Mouse (Mus musculus): ENCODE measurements at regions not wholly inside any gene's neighbourhood (a gene's known extent, or its start where the extent isn't known, plus 50 kb on each side); places are given as distances from the start of the nearest gene placed in this dataset.

- Histone ChIP-seq H3K4me1 (ENCODE audit: control insufficient read depth, insufficient read depth, low read length) (no peaks in the 10 kb centered on the region), H3K4me3 (ENCODE audit: insufficient read depth, low read depth, low read length) (no peak overlapping the region), H3K27ac (ENCODE audit: insufficient read depth, low read depth, low read length) (no peak overlapping the region)
- 91% methylated on average over 11 of the region's 11 CpGs for WGBS
- TF ChIP-seq CTCF (IDR thresholded peaks at IDR 0.05; ENCODE audit: insufficient read depth, low read depth, low read length), result no peak
- TF ChIP-seq POLR2A (IDR thresholded peaks at IDR 0.05; ENCODE audit: insufficient read depth, low read depth, low read length), result no peak
Observed at GRCm38 (mm10) chr13:107340802-107341364, 319.0 kb upstream of the Kif2a start.

DNA sequence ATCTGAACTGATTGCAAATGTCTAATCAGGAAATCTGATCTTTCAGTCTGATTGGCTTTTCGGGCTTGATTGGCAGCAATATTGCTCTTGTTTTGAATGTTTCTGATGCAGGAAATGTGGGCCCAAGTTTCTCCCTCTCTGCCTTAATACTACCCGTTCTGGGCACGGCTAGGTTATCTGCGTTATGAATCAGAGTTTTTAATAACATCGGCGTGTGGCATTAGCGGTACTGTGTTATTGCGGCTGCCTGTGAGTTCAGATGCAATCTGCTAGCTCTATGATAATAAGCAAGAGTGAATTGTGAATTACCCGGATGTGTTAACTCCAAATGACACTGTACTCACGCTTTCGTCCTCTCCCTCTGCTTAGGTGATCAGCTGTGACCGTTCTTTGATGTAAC lies 316.2 kb upstream of the Kif2a start:
- Histone ChIP-seq H3K4me3 (ENCODE audit: insufficient read depth, low read depth, low read length) (no peak overlapping the region), H3K4me1 (ENCODE audit: control insufficient read depth, insufficient read depth, low read length) (no peaks in the 10 kb centered on the region), H3K27ac (ENCODE audit: insufficient read depth, low read depth, low read length) (no peak overlapping the region)
- TF ChIP-seq POLR2A (IDR thresholded peaks at IDR 0.05; ENCODE audit: insufficient read depth, low read depth, low read length) (no peak), CTCF (IDR thresholded peaks at IDR 0.05; ENCODE audit: insufficient read depth, low read depth, low read length) (no peak)
- WGBS, result 81% methylated on average over 12 of the region's 12 CpGs

DNA sequence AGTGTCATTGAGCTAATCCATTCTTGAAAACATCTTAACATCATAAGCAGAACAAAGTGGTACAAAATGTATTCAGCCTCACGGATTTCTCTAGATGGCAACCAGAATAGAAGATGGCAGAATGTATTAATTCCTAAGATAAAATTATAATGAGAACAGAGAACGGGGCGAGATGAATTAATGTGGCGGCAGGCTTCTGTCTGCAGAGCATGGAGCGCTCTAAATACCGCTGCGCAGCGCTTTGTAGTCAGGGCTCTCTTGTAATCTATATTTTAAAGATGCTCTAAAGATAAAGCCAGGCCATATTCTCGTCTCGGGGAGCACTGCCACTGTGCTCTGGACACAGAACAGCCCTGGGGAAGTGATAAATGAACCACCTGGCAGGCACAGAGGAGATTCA lies 315.2 kb upstream of the Kif2a start:
- Histone ChIP-seq H3K27ac (ENCODE audit: insufficient read depth, low read depth, low read length) (no peak overlapping the region), H3K4me1 (ENCODE audit: control insufficient read depth, insufficient read depth, low read length) (no peaks in the 10 kb centered on the region), H3K4me3 (ENCODE audit: insufficient read depth, low read depth, low read length) (no peak overlapping the region)
- WGBS, result 51% methylated on average over 10 of the region's 10 CpGs
- TF ChIP-seq CTCF (IDR thresholded peaks at IDR 0.05; ENCODE audit: insufficient read depth, low read depth, low read length), result no peak
- no peak for TF ChIP-seq POLR2A (IDR thresholded peaks at IDR 0.05; ENCODE audit: insufficient read depth, low read depth, low read length)

DNA sequence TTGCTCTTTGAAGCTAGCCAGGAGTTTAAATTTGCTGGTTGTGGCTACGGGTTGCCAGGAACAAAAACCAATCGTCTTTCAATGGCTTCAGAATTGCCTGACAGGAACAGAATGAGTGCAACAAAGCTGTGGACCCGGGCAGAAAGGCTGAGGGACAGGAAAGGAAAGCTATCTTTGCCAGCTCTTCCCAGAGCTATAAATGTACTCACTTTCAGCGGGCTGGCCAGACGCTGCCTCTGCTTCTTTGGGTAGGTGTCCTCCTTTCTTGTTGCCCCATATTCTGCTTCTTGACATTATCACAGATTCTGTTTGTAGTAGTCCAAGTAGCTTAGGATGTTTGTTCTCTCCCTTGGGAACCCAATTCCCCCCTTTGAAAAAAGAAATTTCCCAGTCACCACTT lies 307.4 kb upstream of the Kif2a start:
- Histone ChIP-seq H3K4me1 (ENCODE audit: control insufficient read depth, insufficient read depth, low read length) (no peaks in the 10 kb centered on the region), H3K27ac (ENCODE audit: insufficient read depth, low read depth, low read length) (no peak overlapping the region), H3K4me3 (ENCODE audit: insufficient read depth, low read depth, low read length) (no peak overlapping the region)
- no peak for TF ChIP-seq CTCF (IDR thresholded peaks at IDR 0.05; ENCODE audit: insufficient read depth, low read depth, low read length)
- TF ChIP-seq POLR2A (IDR thresholded peaks at IDR 0.05; ENCODE audit: insufficient read depth, low read depth, low read length), result no peak
- 62% methylated on average over 5 of the region's 5 CpGs for WGBS

DNA sequence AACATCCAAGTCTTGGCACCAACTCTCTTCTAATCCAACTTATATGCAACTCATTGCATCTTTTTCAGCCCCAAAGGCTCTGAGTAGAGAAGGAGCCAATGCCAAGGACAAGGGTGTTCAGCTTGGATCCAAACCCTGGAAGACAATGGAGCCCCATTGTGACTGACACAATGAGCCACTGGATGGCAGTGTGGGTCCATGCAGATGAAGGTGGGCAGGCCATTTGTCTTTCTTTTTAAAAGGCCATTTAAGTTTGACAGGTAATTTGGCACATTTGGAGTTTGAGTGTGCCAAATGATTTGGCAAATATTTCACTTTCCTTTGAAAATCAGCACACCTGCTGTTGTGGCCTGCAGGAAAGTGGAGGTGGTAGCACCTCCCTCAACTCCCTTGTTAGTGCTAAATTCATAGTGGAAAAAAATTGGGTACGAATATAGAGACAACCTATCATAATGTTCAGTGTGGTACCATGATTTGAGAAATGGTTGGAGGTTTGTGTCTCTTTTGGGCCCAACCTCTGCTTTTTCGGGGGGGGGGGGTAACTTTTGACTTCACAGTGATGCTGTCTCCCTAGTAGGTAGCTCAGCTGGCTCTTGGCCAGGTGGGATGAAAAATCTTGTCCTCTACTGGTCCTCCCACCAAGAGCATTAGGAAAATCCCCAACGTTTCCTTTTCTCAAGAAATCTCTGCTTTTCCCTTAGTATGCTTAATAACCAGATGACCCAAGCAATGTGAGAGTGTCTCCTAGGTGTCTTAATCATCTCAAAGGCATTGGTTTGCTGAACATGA lies 304.0 kb upstream of the Kif2a start:
- H3K27ac ChIP-seq (ENCODE audit: insufficient read depth, low read depth, low read length), result no peak overlapping the region
- TF ChIP-seq POLR2A (IDR thresholded peaks at IDR 0.05; ENCODE audit: insufficient read depth, low read depth, low read length) (no peak), CTCF (IDR thresholded peaks at IDR 0.05; ENCODE audit: insufficient read depth, low read depth, low read length) (peak; percentile 34; the same call in 1 of the 2 replicates)
- WGBS, result 51% methylated on average over 3 of the region's 3 CpGs
- H3K4me1 ChIP-seq (ENCODE audit: control insufficient read depth, insufficient read depth, low read length), result no peaks in the 10 kb centered on the region
- no peak overlapping the region for H3K4me3 ChIP-seq (ENCODE audit: insufficient read depth, low read depth, low read length)

- TF ChIP-seq POLR2A (IDR thresholded peaks at IDR 0.05; ENCODE audit: insufficient read depth, low read depth, low read length) (no peak), CTCF (IDR thresholded peaks at IDR 0.05; ENCODE audit: insufficient read depth, low read depth, low read length) (no peak)
- no peak overlapping the region for H3K27ac ChIP-seq (ENCODE audit: insufficient read depth, low read depth, low read length)
- no peak overlapping the region for H3K4me3 ChIP-seq (ENCODE audit: insufficient read depth, low read depth, low read length)
- peaks cover 3% of the 10 kb centered on the region for H3K4me1 ChIP-seq (ENCODE audit: control insufficient read depth, insufficient read depth, low read length)
- 75% methylated on average over 7 of the region's 7 CpGs for WGBS
Observed at GRCm38 (mm10) chr13:107314746-107315145, 292.8 kb upstream of the Kif2a start.

GRCm38 (mm10) chr13:107308958-107309639 lies 287.2 kb upstream of the Kif2a start:
- TF ChIP-seq POLR2A (IDR thresholded peaks at IDR 0.05; ENCODE audit: insufficient read depth, low read depth, low read length) (no peak), CTCF (IDR thresholded peaks at IDR 0.05; ENCODE audit: insufficient read depth, low read depth, low read length) (no peak)
- 51% methylated on average over 6 of the region's 6 CpGs for WGBS
- Histone ChIP-seq H3K27ac (ENCODE audit: insufficient read depth, low read depth, low read length) (no peak overlapping the region), H3K4me3 (ENCODE audit: insufficient read depth, low read depth, low read length) (no peak overlapping the region), H3K4me1 (ENCODE audit: control insufficient read depth, insufficient read depth, low read length) (no peaks in the 10 kb centered on the region)

- no peak for TF ChIP-seq CTCF (IDR thresholded peaks at IDR 0.05; ENCODE audit: insufficient read depth, low read depth, low read length)
- no peak for TF ChIP-seq POLR2A (IDR thresholded peaks at IDR 0.05; ENCODE audit: insufficient read depth, low read depth, low read length)
- H3K4me3 ChIP-seq (ENCODE audit: insufficient read depth, low read depth, low read length), result no peak overlapping the region
- 91% methylated on average over 2 of the region's 2 CpGs for WGBS
- no peak overlapping the region for H3K27ac ChIP-seq (ENCODE audit: insufficient read depth, low read depth, low read length)
- no peaks in the 10 kb centered on the region for H3K4me1 ChIP-seq (ENCODE audit: control insufficient read depth, insufficient read depth, low read length)
Observed at GRCm38 (mm10) chr13:107308404-107308803, 286.5 kb upstream of the Kif2a start.

- WGBS, result 98% methylated on average over 1 of the region's 1 CpGs
- TF ChIP-seq POLR2A (IDR thresholded peaks at IDR 0.05; ENCODE audit: insufficient read depth, low read depth, low read length) (no peak), CTCF (IDR thresholded peaks at IDR 0.05; ENCODE audit: insufficient read depth, low read depth, low read length) (no peak)
Observed at GRCm38 (mm10) chr13:107306958-107307357, 285.0 kb upstream of the Kif2a start.

More at GRCm38 (mm10) chr13:107306958-107307357, 285.0 kb upstream of the Kif2a start:
- no peak overlapping the region for H3K4me3 ChIP-seq (ENCODE audit: insufficient read depth, low read depth, low read length)
- no peak overlapping the region for H3K27ac ChIP-seq (ENCODE audit: insufficient read depth, low read depth, low read length)
- H3K4me1 ChIP-seq (ENCODE audit: control insufficient read depth, insufficient read depth, low read length), result no peaks in the 10 kb centered on the region
